Mouse (Mus musculus): ENCODE results near the gene Arfip2.

Arfip2 gene

DNA sequence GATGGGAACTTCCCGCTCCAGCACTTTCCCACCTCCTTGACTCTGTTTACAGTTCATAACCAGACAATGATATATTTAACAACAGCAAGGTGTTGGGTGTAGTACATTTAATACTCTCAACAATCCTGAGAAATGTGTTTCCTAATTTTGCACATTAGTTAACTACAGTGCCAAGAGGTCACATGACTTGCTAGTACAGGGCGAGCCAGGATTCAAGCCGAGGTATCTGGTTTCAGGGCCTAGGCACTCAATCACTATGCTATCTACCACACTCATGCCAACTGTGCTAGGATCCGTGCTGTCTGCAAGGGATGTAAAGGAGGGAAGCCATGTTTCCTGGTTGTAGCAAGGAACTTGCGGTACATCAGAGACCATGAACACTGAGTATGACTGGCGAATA, 23.7 kb downstream of the Arfip2 start:
- ATAC-seq (ENCODE audit: insufficient number of reproducible peaks, low FRiP score, low TSS enrichment): no peak

DNA sequence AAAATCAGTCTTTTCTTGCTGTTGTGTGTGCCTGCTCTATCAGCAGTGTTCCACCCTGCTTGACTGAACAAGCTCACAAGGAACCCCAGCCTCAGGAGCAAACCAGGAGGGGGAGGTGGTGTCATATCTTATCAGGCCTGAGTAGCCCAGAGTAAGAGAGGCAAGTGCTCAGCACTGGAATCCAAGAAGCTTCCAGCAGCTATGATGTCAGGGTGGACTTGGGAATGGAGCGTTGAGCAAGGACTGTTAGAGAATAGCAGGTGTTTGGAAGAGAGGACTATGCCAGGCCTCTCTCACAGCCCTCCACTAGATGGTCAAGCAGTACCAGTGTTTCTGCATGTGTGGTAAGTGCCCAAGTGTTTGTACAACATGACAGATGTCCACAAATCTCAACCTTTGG, 24.5 kb downstream of the Arfip2 start:
- ATAC-seq (ENCODE audit: insufficient number of reproducible peaks, low FRiP score, low TSS enrichment): no peak

DNA sequence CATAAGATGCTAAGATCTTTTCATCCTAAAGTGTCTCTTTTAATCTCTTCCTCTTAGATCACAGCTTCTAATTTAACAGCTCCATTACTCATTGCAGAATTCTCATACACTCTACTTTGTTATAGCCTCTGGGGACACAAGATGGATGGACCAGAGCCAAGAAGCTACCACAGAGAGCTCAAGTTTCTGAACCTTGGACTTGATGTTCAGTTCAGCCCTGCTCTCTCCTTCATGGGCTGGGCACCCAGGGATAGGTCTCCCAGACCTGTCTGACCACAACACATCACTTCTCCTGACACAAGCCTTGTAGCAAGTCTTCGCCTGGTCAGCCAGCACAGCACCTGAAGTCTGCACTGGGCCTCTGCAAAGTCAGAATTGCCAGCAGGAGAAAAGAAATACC, 25.8 kb downstream of the Arfip2 start:
- ATAC-seq (ENCODE audit: insufficient number of reproducible peaks, low FRiP score, low TSS enrichment): no peak

DNA sequence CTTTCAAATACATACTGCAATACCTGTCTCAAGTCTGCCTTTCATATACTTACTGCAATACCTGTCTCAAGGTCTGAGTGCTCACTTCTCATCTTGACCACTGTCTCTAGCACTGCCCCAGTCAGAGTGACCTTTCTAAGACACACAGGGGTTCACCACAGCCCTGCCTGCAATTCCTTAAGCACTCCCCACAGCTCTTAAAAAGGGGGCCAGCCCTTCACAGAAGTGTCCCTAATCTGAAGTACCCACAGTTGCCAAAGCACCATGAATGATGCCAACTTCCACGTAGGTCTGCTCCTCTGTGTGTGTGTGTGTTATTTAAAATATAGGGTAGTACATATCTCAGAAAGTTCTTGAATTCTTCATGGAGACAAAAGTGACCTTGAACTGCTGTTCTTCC, 28.4 kb downstream of the Arfip2 start:
- ATAC-seq (ENCODE audit: insufficient number of reproducible peaks, low FRiP score, low TSS enrichment): no peak

DNA sequence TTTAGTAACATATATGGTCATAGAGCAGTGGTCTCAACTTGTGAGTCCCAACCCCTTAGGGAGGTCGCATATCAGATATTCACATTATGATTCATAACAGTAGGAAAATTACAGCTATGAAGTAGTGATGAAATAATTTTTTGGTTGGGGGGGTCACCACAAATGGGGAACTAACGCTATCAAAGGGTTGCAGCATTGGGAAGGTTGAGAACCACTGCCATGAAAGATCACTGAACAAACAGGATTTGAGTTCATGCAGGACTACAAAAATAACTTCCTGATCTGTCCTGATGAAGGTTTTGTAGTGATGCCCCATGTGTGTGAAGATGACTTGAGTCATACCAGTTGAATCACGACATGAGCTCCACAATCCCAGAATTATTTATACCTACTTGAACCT, 31.7 kb downstream of the Arfip2 start:
- no peak for ATAC-seq (ENCODE audit: insufficient number of reproducible peaks, low FRiP score, low TSS enrichment)

DNA sequence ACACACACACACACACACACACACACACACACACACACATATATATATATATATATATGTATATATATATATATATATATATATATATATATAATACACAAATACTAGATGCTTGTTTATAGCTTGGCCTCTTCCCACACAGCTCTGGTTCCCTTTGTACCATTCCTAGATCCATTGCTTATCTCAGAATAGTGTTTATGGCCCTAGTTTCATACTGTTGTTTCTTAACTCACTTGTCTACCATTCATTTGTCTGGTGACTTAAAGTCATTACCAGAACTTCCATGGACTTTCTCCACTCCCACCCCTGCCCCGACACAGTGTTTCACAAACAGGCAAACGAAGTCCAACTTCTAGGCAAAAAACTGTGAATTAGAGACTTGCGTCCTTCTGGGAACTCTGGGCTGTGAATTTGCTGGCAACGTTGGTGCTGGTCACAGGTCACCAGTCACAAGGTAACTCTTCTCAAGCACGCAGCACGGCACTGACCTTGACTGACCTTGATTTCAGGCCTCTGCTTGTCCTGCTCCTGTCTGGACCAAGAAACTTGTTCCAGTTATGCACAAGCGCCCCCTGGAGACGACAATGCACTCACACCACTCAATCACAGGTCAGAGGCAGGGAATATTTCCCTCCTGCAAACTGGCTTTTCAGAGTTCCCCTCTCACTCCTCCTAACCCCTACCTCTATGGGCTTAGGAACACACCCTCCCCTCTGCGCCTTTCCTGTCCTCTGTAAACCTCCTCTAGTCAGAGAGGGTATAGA, 37.2 kb downstream of the Arfip2 start:
- peak; percentile 70 for ATAC-seq (ENCODE audit: insufficient number of reproducible peaks, low FRiP score, low TSS enrichment)

DNA sequence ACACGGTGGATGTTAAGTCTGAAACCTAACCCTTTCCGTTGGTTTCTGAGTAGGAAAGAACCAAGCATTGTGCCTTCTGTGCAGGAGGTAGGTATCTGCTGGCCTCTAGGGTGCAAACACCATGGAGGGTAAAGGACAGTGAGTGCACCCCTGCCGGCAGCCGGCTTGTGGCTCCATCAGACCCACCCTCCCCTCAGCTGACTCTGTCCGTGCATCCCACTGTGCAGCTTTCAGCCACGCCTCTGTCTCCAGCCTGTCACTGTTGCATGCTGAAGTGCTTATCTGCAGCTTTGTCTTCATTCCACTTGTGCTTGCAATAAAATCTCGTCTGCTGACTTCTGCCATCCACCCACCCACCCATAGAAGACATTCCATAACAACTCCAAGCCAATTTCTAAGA, 50.1 kb downstream of the Arfip2 start:
- ATAC-seq (ENCODE audit: insufficient number of reproducible peaks, low FRiP score, low TSS enrichment): no peak

DNA sequence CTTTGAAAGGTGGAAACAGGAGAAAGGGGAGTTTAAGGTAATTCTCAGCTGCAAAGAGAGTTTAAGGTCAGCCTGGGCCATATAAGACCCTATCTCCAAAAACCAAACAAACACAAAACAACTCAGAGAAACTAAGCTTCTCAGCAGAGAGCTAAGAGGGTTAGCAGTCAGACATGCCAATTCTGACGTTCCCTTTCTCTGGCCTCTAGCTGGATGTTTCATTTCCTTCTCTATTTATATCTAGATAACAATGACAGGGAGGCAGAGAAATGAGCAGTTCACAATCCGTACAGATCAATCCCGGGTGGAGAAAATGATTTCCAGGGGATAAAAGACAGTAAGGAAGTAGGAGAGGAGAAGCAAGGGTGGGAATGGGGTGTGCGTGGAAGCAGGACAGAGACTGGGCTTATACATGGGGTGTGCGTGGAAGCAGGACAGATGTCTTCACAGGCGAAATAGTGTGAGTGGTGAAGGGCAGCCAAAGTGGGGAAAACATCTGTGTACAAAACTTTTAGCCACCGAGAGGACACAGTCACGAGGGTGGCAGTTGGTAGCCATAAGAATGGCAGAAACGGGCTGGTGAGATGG, 51.8 kb downstream of the Arfip2 start:
- ATAC-seq (ENCODE audit: insufficient number of reproducible peaks, low FRiP score, low TSS enrichment): no peak
